Mouse (Mus musculus): ENCODE measurements around the gene Tnn.

The Tnn gene

DNA sequence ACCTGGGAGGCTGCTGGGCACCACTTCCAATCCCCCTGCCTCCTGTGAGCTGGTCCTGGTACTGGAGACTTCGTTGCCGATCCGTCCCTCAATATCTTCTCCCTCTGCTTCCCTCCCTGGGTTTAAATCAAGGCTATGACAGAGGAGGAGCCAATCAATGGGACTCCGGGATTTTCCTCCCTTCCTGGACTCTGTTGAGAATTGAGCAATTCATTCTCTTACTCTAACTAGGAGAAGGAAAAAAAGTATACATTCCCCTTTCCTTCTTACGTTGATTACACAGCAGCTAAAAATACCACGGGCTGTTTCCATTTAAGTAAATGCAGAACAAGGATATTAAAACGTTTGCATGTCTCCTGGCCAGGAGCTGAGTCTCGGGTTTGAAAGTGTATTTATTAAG is at the start of gene Tnn:
Tnn (minus strand) TSS at position 101 of the 400 bp plus-strand sequence.
- no peak for DNase-seq (ENCODE audit: low read depth)

DNA sequence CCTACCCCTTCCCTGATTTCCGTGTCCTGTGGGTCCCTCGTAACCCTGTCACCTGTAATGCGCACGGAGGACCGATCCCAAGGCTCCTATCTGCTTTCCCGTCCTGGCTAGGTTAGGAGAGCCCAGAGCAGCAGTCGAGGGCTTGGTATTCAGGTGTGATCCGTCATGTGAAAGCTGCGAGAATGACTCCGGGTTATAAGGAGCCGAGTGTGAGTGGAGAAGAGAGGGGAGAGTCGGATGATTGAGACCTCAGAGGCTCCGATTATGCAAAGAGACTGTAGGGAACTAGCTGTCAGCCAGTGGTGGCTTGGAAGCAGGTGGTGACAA is 41.9 kb upstream of the Tnn start:
- DNase-seq (ENCODE audit: low read depth), result no peak

DNA sequence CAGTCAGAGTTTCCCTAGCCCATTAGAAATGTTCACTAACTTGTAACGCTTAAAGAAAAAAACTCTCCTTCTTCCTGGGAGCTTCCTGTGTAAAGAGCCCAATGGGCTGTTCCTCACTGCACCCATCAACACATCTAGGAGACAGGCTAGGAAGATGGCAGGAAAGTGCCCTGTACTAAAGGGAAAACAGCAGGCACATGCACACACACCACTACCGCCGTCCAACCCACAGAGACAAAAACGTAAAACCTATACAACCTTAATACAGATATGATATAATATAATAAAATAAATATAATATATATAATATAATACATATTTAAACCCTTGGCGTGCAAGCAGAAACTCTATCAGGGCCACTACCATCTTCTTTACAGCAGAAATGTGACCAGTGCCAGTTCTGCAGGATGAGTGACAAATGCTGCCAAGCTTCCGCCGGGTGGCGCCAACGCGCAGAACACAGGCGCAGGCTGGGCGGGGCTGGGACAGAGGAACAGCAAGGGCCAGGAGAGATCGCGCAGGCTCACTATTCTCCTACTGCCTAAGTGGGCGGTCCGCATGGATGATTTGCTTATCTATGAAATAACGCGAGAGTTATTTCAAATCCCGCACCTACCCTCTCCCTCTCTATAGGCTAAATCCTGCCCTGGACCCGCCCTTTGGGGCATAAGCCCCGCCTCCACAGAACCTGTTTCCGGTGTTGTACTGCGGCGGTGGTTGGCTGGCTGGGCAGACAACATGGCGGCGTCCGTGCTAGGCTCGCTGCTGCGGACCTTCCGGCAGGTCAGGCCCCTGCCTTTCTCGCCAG is 41.4 kb upstream of the Tnn start, which contains the start of gene Mrps14:
Mrps14 (plus strand) TSS at position 687 of the 808 bp plus-strand sequence.
- peak; percentile 99 for DNase-seq (ENCODE audit: low read depth)

DNA sequence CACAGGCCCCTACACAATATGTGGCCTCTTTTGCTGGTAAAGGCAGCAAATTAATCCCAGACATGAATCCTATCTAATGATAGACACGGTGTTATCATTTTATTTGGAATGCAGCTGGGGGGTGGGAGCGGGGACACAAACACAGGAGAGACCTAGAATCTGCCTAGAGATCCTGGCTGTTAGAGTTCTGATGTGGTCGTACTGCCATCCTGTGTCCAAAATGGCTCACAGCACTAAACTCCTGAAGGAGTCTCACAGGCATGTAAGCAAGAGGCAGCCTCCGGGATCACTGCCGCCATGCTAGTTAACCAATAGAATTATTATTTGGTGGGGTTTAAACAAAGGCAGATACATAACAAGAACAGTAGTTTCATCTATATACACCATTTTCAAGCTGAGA is 31.1 kb upstream of the Tnn start:
- DNase-seq (ENCODE audit: low read depth), result no peak

DNA sequence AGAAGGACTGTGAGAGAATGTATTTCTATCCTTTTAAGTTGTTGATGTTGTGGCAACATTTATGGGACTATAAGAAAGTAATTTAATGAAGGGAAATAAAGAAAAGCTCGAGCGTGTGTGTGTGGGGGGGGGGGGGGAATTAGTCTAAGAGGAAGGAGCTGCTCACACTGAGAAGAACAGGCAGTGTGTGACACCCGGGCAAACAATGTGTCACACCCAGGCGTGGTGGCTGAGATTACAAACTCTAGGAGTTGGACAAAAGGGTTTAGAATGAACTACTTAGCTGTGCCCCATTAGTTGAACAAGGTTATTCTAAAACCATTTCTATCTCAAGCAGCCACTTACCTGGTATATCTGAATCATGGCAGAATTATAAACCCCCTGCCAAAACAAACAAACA is 27.8 kb upstream of the Tnn start:
- DNase-seq (ENCODE audit: low read depth), result no peak

DNA sequence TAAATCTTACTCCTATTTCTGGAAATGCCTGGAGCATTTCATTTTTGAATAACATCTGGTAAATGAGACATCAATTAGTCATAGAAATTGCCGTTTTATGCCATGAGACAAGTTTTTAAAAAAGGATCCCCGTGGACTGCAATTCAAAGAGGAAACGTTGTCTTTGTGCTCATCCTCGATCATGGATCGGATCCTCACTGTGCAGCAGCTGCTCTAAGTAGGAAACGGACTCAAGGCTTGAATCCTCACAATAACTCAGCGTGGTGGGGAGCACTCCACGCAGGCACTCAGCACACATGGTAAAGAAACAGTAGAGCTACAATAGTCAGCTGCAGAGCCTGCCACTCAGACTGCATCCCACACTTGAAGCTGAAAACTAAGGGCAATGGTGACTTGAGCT is 23.5 kb upstream of the Tnn start:
- no peak for DNase-seq (ENCODE audit: low read depth)

DNA sequence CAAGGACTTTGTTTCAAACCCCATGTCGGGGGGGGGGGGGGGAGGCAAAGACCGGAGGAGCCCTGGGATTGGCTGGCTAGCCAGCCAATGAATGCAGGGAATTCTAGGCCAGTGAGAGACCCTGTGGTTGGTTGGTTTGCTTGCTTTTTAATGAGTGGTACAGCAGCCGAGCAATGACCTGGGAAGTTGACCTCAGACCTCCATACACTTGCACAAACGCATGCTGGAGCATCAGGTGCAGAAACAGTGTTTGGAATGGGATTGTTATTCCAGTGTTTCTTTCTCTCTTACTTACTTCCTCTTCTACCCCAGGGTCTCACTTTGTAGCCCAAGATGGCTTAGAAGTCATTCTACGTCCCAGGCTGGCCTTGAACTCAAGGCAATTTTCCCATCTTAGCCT is 13.2 kb upstream of the Tnn start:
- DNase-seq (ENCODE audit: low read depth), result no peak

DNA sequence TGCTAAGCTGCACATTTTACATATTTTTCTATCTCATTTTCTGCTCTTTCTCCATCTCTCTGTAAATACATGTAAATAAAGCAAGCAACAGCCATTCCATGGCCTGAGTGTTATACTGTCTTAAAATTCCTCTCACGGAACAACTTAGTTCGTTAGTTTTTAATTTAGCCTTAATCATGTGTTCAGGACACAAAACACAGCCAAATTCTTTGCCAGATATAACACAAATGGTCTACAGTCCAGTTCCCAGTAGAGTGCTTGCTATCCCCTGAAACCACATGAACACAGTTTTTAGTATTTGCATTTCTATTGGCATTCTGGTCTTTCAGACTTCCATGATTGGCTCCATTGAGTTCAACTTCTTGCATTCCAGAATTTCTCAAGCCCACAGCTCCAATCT is 4.8 kb upstream of the Tnn start:
- DNase-seq (ENCODE audit: low read depth), result no peak

DNA sequence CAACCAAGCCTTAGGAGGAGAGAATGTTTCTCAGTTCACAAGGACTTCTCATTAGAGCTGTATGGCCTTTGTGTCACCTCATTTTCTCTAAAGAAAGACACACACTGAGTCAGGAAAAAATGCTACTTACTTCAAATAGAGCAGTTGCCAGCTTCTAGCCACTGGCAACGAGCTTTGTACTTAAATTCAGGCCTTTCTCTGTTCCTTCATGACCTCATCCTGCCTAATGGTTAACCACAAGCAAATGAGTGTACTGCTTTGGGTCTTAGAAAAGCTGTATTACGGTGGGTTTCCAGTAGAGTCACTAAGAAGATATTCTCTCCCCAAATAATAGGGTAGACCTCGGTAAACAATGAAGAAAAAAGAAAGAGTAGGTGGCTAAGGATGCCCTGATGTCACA is 2.7 kb downstream of the Tnn start:
- DNase-seq (ENCODE audit: low read depth), result no peak

DNA sequence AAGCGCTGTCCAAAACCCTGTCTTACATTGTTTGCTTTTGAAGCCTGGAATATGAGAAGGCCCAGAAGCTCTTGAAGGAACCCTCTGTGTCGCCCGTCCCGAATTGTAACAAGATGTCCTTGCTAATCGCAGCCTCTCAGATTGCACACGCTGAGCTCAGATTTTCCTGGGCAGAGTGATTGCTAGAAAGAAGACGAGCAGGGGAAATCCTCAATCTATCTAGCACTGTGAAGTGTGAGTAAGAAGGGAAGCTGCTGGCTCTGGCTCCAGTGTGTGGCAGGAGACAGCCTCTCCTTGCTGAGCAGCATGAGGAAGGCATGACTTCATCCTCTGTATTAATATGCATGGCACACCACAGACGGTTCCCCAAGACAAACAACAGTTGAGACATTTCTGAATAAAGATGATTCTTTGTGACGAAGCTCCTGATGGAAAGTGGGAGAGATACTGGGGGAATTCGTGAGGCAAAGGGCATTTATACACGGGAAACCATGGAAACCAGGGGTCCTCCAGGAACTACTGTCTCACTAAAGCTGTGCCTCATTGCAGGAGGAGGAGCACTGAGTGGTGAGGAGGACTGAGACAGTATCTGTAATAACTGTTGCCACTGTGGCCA is 4.0 kb downstream of the Tnn start:
- no peak for DNase-seq (ENCODE audit: low read depth)

DNA sequence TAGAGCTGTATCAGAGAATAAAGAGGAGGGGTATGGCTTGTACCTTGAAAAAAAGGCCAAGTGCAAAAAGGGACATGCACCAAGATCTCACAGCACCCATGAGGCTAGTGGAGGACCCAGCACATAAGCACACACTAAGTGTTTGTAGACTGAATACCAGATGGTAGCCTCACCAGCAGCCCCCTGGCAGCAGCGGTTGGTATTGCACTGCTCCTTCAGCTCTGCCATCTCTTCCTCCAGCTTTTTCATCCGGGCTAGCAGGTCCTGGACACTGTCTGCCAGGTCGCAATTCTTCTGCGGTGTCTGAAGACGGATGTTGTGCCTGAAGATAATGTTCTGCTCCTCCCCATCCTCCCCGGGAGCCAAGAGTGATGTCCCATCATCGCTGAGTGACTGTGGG is 6.1 kb downstream of the Tnn start:
- no peak for DNase-seq (ENCODE audit: low read depth)

DNA sequence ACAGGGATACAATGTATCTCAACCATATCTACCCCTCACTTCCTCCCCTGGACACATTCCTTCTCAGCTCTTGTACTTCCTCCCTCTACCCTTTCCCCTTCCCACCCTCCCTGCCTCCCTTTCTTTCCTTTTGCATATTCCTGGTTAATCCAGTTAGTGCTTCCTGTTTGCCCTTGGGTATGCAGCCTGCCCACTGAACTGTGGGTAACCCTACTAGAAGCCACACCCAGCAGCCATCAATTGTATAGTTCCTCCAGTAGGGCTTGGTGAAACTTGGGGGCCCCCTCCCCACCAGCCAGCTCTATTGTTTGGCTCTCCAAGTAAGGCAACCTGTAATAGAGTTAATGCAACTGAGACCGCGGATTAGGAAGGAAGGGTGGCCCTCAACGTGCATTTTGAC is 7.8 kb downstream of the Tnn start:
- no peak for DNase-seq (ENCODE audit: low read depth)

DNA sequence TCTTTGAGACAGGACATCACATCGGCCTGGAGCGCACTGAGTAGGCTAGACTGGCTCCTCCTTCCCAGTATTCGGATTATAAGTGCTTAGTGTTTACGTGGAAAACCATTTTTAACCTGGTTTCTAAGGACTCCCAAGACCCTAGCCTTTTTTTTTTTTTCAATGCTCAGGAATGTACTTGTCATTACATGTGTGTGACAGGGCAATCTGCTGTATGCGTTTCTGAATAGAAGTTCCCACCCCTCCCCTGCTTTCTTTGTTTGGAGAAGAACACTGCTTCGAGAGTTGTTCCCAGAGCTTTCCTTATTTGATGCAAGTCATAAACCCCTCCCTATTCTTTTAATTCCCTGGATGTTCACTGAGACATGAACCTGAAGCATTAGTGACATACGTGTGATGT is 9.0 kb downstream of the Tnn start:
- DNase-seq (ENCODE audit: low read depth), result no peak

DNA sequence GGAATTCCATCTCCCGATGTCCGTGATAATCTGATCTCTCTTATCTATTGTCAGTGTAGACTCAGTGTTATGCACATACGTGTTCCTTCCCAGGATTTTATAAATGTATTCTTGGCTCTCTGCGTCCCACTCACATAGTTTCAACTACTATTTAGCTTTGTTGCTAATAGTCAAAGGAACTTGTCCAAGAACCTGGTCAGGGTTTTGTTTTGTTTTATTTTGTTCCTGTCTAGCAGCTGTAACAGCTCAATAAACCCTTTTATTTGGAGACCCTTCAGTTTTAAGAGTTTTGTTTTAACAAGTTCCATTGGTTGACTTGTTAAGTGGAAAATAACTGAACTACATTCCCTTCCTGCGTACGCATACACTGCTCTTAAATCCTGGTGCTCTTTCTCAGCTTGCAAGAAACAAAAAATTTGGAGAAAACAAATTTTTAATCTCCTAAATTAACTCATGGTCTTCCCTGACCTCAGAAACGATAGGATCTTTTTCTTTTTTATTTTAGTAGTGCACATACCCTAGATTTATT is 17.0 kb downstream of the Tnn start:
- DNase-seq (ENCODE audit: low read depth), result no peak

DNA sequence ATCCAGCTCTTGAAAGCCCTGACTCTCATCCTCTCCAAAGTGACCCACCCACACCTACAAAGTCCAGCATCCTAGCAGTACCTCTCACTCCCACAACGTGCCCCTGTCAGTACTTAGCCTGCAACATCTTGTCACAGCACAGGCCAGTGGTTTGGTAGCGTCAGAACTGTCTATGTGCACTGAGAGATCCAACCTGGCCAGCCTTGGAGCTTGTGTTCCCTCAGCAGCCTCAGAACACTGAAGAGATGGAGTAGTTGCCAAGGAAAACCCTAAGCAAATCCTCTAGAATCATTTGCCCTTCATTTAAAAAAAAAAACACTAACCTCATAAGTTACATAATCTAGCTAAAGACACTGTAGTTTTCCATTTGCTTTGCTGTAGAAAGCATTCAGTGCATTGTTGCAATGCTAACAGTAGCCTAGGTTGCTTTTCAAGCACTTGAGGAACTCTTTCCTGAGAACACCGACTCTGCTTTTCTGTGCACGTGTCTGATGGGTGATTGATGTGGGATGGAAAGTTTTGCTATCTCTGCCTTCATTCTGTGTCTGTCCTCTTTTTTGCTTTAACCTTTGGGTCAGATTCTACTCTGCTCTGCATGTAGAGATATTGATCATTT is 19.8 kb downstream of the Tnn start:
- DNase-seq (ENCODE audit: low read depth), result no peak

DNA sequence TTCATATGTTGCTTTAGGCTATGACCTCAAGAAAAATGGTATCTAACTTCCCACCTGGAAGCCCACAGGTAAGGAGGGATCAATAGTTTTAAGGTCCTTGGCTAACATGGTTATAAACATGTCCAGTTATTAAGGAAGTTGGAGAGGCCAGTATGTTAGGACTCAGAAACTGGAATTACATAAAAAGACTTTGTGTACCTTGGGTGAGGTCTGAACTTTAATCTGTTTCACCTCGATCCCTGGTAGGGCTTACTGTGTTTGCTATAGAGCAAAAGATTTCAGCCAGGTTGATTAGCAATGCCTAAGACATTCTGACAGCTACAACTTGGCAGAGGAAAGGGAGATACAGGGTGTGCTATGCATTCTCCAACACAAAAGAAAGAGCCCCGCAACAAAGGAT is 29.4 kb downstream of the Tnn start:
- no peak for DNase-seq (ENCODE audit: low read depth)

DNA sequence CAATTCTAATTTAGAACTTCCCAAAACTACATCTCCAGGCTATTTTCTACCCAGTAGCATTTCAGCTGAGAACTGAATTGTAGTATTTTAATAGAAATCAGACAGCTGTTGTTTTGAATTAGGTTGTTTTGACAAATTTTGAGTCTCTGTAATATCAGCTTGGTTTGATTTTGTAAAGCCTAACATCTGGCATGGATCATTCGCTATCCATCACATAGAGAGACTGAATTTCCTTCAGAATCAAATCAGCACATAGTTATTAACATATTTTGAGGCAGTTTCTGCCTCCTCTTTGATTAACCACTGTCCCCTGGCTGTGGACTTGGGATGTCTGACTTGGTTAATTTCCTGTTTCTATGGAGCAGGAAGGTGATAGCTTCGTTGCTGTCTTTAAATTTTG is 44.8 kb downstream of the Tnn start:
- no peak for DNase-seq (ENCODE audit: low read depth)

DNA sequence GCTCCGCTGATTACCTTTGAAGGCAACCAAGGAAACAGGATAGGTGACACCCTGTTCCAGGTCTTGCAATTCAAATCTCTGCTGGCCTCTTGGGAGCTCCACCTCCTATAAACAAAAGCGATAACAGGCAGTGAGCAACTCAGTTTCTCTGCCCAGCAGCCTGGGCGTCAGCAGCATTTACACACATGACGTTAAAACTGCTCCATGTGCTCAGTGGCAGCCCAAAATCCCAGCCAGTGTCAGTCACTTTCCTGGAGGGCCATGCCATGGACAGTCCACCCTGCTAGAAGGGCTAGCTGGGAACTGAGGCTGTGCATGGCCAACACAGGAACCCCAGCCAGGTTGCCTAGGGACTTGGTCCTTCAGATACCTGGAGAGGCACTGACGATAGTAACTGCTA is 48.0 kb downstream of the Tnn start:
- no peak for DNase-seq (ENCODE audit: low read depth)

DNA sequence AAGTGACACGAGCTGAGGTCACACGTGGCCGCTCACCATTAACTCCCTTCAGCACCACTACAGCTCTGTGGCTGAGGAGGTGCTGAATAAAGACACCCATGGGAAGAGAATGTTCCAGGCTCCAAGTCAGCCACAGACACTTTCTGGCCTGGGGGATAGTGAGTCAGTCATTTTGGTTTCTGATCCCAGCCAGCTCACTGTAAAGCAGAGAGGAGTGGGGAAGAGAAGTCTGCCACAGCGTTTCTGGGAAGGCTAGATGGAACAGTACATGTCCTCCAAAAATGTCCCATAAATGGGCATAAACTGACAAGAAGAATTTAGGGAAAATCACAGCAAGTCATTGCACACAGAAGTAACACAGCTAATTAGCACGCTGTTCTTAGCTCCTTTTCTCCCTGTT is 52.4 kb downstream of the Tnn start:
- DNase-seq (ENCODE audit: low read depth), result no peak

DNA sequence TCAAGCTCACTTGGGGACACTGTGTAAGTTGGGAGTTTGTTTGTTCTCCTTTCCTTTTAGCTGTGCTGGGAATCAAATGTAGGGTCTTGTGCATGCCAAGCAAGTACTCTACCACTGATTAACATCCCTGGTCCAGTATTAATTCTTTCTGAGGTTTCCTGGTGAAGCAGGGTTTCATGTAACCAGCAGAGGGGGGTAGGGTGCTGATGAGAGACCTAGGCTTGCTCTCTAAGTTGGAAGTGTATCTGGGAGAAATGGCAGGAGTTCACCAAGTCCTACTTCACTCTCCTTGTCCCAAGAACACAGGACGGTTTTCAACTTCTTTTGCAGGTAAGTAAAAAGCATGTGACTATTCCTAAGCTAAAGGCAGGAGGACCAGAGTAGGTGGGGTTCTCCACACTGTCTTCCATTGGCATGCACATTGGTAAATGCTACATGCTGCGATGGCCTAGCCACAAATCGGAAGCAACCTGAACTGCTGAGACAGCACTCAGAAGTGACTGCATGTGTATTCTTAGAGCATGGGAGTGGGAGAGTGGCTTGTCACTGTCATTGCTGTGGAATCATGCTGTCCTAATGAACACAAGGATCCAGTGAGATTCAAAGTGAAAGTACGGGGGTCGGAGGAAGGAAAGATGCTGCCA is 53.6 kb downstream of the Tnn start:
- DNase-seq (ENCODE audit: low read depth), result no peak

DNA sequence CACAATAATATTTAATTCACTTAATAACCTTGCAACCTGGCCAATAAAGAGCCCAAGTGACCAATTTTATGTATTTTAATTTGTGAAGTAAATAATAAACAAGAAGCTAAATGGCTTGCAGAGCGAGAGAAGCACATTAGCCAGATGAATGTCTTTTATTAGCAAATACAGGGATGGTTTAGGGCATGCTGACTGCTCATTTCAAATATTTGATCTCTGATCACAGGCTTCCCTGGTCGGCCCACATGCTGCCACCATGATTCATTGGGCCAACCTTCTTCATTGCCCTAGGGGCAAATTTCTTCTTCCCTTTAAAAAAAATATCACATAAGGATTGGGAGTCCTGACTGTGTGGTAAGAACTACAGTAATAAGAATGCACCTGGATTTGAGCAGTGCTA is 66.7 kb downstream of the Tnn start:
- no peak for DNase-seq (ENCODE audit: low read depth)

DNA sequence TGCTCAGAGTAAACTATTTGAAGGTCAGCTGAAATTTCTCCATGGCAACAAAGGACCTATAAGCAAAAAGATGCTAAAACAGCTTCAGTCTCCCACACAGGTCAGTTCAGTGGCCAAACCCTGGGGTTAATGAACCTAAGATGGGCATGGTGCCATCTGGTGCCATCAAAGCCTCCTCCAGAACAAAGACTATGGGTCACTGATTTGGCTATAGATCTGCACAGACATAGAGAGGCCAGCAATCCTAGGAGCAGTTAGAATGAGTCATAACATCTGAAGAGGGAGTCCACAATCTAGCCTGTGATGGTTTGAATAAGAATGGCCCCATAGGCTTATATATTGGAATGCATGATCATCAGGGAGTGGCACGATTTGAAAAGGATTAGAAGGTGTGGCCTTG is 69.1 kb downstream of the Tnn start:
- DNase-seq (ENCODE audit: low read depth), result no peak

DNA sequence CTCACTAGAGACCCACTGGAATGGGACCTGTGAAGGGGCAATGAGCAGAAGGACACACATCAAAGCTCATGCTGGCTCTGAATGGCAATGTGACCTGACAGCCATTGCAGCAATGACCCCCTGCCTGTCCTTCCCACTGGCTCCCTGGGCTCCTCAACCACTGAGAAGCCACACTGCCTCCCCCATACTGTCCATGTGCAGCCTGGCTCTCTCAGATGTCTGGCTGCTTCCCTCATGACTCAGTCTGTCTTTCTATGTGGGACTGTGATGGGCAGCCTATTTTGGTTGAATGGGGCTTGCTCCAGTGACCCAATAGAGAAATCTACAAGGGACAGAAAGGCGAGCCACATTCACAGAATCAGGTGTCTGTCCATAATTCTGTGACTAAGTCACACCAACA is 70.7 kb downstream of the Tnn start:
- no peak for DNase-seq (ENCODE audit: low read depth)
